Mouse (Mus musculus) heart, postnatal 0 days (tissue): ENCODE measurements around the gene Samd14.

Experiments
- CTCF ChIP-seq: IDR thresholded peaks from 2 replicates; pipeline ENCODE4 v1.5.1; 2016; ENCODE audit warnings: antibody characterized with exemption, control low read depth, low read depth
- EP300 ChIP-seq: IDR thresholded peaks from 2 replicates; pipeline ENCODE4 v1.6.1; 2016; ENCODE audit warnings: antibody characterized with exemption, low read depth

DNA sequence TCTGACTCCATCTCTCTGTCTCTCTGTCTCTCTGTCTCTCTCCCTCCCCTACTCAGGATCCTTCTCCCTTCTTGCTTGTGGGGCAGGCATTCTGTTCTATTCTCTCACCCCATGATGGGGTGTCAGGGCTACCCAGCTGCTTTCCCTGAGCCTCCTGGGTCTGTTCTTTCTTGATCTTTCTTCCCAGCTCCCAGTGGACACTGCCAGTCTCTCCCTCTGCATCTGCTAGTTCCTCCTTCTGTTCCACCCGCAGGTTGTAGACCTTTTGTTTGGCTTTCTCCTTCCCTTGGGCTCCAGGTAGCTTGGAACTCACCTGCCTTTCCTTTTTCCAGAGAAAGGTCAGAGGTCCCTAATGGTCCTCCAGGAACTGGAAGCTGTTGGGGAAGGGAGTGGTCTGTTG is 1.7 kb downstream of the Samd14 start:
- TF ChIP-seq CTCF, result no peak
- TF ChIP-seq EP300, result no peak
